Mouse (Mus musculus) hindbrain, postnatal 0 days (tissue): ENCODE results near the gene Gh. TPM values are rescaled to one million over a fixed set of nuclear protein-coding genes. Genes with fewer than 3 reads are reported as not detected.
A peak's percentile ranks its signal among the peaks of the same experiment; 100 is the strongest.
"Not testable (repeated sequence)": the region's sequence is repeated elsewhere in the genome, so short reads cannot be mapped to it uniquely, and the experiment has no call there.

ENCODE experiments used
- ATAC-seq: fragments of 200-750 bp; cut with Nextera tagmentation; 2 replicates; pipeline ENCODE4 v1.8.0; 2017; ENCODE audit warnings: mild to moderate bottlenecking, moderate TSS enrichment, moderate library complexity
- DNase-seq: peaks from one replicate; pipeline ENCODE4 v3.0.0-alpha.2; 2015; ENCODE audit warnings: low spot score
- H3K27ac ChIP-seq: fragments of 300-500 bp; sonication (generic); 2 replicates; pipeline ENCODE4 v1.5.1; 2014; ENCODE audit warnings: mild to moderate bottlenecking
- H3K27me3 ChIP-seq: fragments of 300-500 bp; sonication (generic); 2 replicates; pipeline ENCODE4 v1.6.1; 2014; ENCODE audit warnings: low read length, mixed read lengths; ENCODE audit not compliant: insufficient read depth
- H3K36me3 ChIP-seq: fragments of 300-500 bp; sonication (generic); 2 replicates; pipeline ENCODE4 v1.6.1; 2014; ENCODE audit warnings: low read length, mixed read lengths; ENCODE audit not compliant: insufficient read depth
- H3K4me1 ChIP-seq: fragments of 300-500 bp; sonication (generic); 2 replicates; pipeline ENCODE4 v1.6.1; 2014; ENCODE audit warnings: antibody characterized with exemption, low read length, mixed read lengths; ENCODE audit not compliant: insufficient read depth
- H3K4me2 ChIP-seq: fragments of 300-500 bp; sonication (generic); 2 replicates; pipeline ENCODE4 v1.6.1; 2014; ENCODE audit warnings: low read depth, mild to moderate bottlenecking, low read length, moderate library complexity, mixed read lengths
- H3K4me3 ChIP-seq: fragments of 300-500 bp; sonication (generic); 2 replicates; pipeline ENCODE4 v1.5.1; 2014; ENCODE audit warnings: low read length
- H3K9ac ChIP-seq: fragments of 300-500 bp; sonication (generic); replicated peaks from 2 replicates; pipeline ENCODE4 v1.6.1; 2014; ENCODE audit warnings: mild to moderate bottlenecking, low read length, moderate library complexity, mixed read lengths
- H3K9me3 ChIP-seq: fragments of 300-500 bp; sonication (generic); 2 replicates; pipeline ENCODE4 v1.6.1; 2016; ENCODE audit warnings: low read length, mixed read lengths
- CTCF ChIP-seq: IDR thresholded peaks from 2 replicates; pipeline ENCODE4 v1.5.1; 2016; ENCODE audit warnings: antibody characterized with exemption, control low read depth, low read depth
- WGBS: fragments of 180-500 bp; shearing (Covaris S2); extraction: QIAGEN DNeasy Blood & Tissue Kit; methylation state at CpG from one replicate; pipeline ENCODE4 v1.1.7; 2014; 5-methylcytosine and 5-hydroxymethylcytosine counted together
- polyA plus RNA-seq: library from polyadenylated mRNA; unstranded; fragments of >200 nt; fragmentation: Nextera tagmentation; extraction: Ambion mirVana; gene quantifications from 2 replicates; pipeline ENCODE4 v1.2.1, GENCODE M21; 2015
- total RNA-seq: library from RNA; depleted of rRNA; stranded (reverse); fragments of >200 nt; gene quantifications from 2 replicates; pipeline ENCODE4 v1.2.3, GENCODE M21; 2014; rRNA removed

The Gh gene
- total RNA-seq (not detected in 2 replicates), polyA plus RNA-seq (not detected in 2 replicates)

GRCm38 (mm10) chr11:106301765-106302164 lies at the start of gene Gh:
Gene Gh, minus strand, starts transcription at chr11:106301865.
- TF ChIP-seq CTCF: no peak
- Histone ChIP-seq H3K4me3 (no peak within 1 kb of the TSS), H3K27me3 (no peaks in the 10 kb centered on the region), H3K9ac (no peak within 1 kb of the TSS), H3K36me3 (no peaks in the 10 kb centered on the region), H3K4me1 (no peaks in the 10 kb centered on the region), H3K4me2 (no peak within 1 kb of the TSS), H3K27ac (no peak within 1 kb of the TSS), H3K9me3 (no peaks in the 10 kb centered on the region)
- no peak for DNase-seq
- no peak for ATAC-seq
- 84% methylated on average over 9 of the region's 9 CpGs for WGBS

GRCm38 (mm10) chr11:106351253-106351652 lies 49.6 kb upstream of the Gh start:
- Histone ChIP-seq H3K27ac (no peak overlapping the region), H3K9ac (no peak overlapping the region), H3K9me3 (no peaks in the 10 kb centered on the region), H3K4me2 (no peak overlapping the region), H3K27me3 (no peaks in the 10 kb centered on the region), H3K4me1 (no peaks in the 10 kb centered on the region), H3K4me3 (no peak overlapping the region), H3K36me3 (no peaks in the 10 kb centered on the region)
- ATAC-seq: peak; percentile 73; the same call in 1 of the 2 replicates
- WGBS: 65% methylated on average over 3 of the region's 3 CpGs
- TF ChIP-seq CTCF: no peak
- DNase-seq: peak; percentile 14

GRCm38 (mm10) chr11:106350853-106351252 lies 49.2 kb upstream of the Gh start:
- H3K27ac ChIP-seq: no peak overlapping the region
- 49% methylated on average over 5 of the region's 5 CpGs for WGBS
- no peaks in the 10 kb centered on the region for H3K36me3 ChIP-seq
- no peak overlapping the region for H3K4me2 ChIP-seq
- H3K27me3 ChIP-seq: no peaks in the 10 kb centered on the region
- ATAC-seq (peak; percentile 29; the same call in 1 of the 2 replicates), DNase-seq (no peak)
- no peak for TF ChIP-seq CTCF
- no peaks in the 10 kb centered on the region for H3K4me1 ChIP-seq
- H3K4me3 ChIP-seq: no peak overlapping the region
- no peak overlapping the region for H3K9ac ChIP-seq
- H3K9me3 ChIP-seq: no peaks in the 10 kb centered on the region

GRCm38 (mm10) chr11:106349772-106350171 lies 48.1 kb upstream of the Gh start:
- Histone ChIP-seq H3K4me2 (no peak overlapping the region), H3K9me3 (no peaks in the 10 kb centered on the region), H3K9ac (no peak overlapping the region), H3K27ac (no peak overlapping the region), H3K4me1 (no peaks in the 10 kb centered on the region), H3K36me3 (no peaks in the 10 kb centered on the region), H3K4me3 (no peak overlapping the region), H3K27me3 (no peaks in the 10 kb centered on the region)
- 84% methylated on average over 6 of the region's 6 CpGs for WGBS
- TF ChIP-seq CTCF: no peak
- ATAC-seq (no peak), DNase-seq (no peak)

GRCm38 (mm10) chr11:106344910-106345309 lies 43.2 kb upstream of the Gh start:
- H3K27me3 ChIP-seq: no peaks in the 10 kb centered on the region
- no peaks in the 10 kb centered on the region for H3K36me3 ChIP-seq
- ATAC-seq (peak; percentile 35; the same call in 1 of the 2 replicates), DNase-seq (no peak)
- no peak overlapping the region for H3K4me3 ChIP-seq
- no peaks in the 10 kb centered on the region for H3K9me3 ChIP-seq
- 50% methylated on average over 6 of the region's 6 CpGs for WGBS
- no peak overlapping the region for H3K4me2 ChIP-seq
- no peaks in the 10 kb centered on the region for H3K4me1 ChIP-seq
- no peak for TF ChIP-seq CTCF
- H3K9ac ChIP-seq: no peak overlapping the region
- no peak overlapping the region for H3K27ac ChIP-seq

DNA sequence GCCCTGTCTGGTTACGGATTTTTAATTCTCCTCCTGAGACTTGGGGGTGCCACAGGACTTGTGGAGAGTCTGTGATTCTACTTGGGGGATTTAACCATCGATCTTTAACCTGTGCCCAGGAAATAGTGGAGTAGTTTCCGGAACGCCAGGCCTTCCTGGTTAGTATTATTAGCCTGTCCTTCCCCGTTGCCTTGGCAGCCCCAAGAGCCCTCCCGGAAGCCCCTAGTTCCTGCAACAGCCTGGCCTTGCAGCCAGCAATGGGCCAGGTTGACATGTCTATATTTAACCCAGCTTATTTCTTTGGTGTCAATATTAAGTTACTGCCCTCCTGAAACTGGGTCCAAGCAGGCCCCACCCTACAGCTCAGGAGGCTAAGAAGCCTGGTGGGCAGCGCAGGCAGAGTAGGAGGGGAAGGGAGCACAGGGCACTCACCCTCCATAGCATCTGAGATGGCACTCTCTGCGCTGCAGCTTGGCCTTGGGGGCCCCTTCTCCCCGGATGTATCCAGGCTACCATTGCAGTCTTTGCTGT lies 39.4 kb upstream of the Gh start:
- Histone ChIP-seq H3K27me3 (no peaks in the 10 kb centered on the region), H3K4me2 (no peak overlapping the region), H3K36me3 (no peaks in the 10 kb centered on the region), H3K27ac (no peak overlapping the region), H3K9me3 (no peaks in the 10 kb centered on the region), H3K9ac (no peak overlapping the region), H3K4me1 (no peaks in the 10 kb centered on the region), H3K4me3 (no peak overlapping the region)
- DNase-seq: no peak
- no peak for TF ChIP-seq CTCF
- no peak for ATAC-seq
- WGBS: 81% methylated on average over 9 of the region's 9 CpGs

GRCm38 (mm10) chr11:106339323-106339722 lies 37.7 kb upstream of the Gh start:
- H3K4me3 ChIP-seq, H3K9me3 ChIP-seq, H3K27ac ChIP-seq, DNase-seq, H3K9ac ChIP-seq, H3K4me1 ChIP-seq, ATAC-seq, H3K36me3 ChIP-seq, H3K27me3 ChIP-seq, H3K4me2 ChIP-seq: not testable (repeated sequence)
- 76% methylated on average over 4 of the region's 4 CpGs for WGBS
